Mouse (Mus musculus) liver, adult 2 months (tissue): ENCODE measurements around the gene Tsc22d3.

Experiments used
- CTCF ChIP-seq: fragments of 200-500 bp; IDR thresholded peaks from 2 replicates; pipeline ENCODE4 v1.5.1; 2011; ENCODE audit warnings: low read depth, low read length, control low read depth
- POLR2A ChIP-seq: fragments of 200-500 bp; IDR thresholded peaks from 2 replicates; pipeline ENCODE4 v1.6.1; 2011; ENCODE audit warnings: low read length, control low read depth; ENCODE audit not compliant: insufficient read depth; ENCODE audit errors: extremely low read depth

DNA sequence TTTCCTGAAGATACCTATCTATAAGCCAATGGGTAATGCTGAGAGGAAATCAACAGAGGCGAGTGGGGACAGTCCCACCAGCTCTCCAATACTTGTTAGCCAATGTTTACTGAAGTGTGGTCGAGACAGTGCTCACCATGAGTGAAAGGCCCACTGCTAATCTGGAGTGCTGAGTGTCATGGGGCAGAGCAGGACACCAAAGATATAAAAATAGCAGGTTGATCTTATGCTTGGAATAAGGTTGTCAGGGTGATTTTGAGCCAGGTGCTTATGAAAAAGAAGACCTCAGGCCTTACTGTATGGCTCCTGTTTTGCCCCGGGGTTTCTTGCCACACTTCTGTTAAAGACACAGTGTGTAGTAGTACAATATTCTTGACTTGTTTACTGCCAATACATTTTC lies 20.0 kb downstream of the Tsc22d3 start:
- no peak for TF ChIP-seq CTCF
- TF ChIP-seq POLR2A: no peak
